10 mouse cellular contexts compared by ENCODE assay signal in genomic region chr1:23184728-23185127, GRCm38 (mm10).
DNase-seq lines count a peak whose midpoint lies in the region; ATAC-seq lines count a peak whose summit lies in the region.
"Had no signal": no experiment of that assay in that cellular context is flagged by ENCODE, and none has a peak within 500 bp of the region (broad histone marks: within the 10 kb centered on the region; RNA-seq: fewer than 3 reads in every experiment).

No protein-coding gene starts in this region.

- peak overlapping the region; percentile 15 for H3K4me3 ChIP-seq in brown adipose tissue, adult 24 weeks (ENCODE audit: insufficient read depth, low read depth, low read length)
- H3K4me3 ChIP-seq in lung, embryonic 15.5 days, result no peak overlapping the region
- H3K4me3 ChIP-seq in midbrain, embryonic 10.5 days, result no peak overlapping the region
- H3K4me3 ChIP-seq: left cerebral cortex, adult 2 months had no signal

- DNase-seq in adrenal gland, postnatal 14 days, result peak; percentile 18
- no peak for DNase-seq in adrenal gland, postnatal 36 days
- peak; percentile 12 to 16 for DNase-seq in heart, postnatal 14 days
- no peak for DNase-seq in cerebellum, postnatal 14 days
- DNase-seq in midbrain, embryonic 10.5 days (ENCODE audit: low spot score), result no peak

- H3K9me3 ChIP-seq in lung, embryonic 15.5 days, result no peaks in the 10 kb centered on the region
- no peaks in the 10 kb centered on the region for H3K9me3 ChIP-seq in midbrain, embryonic 10.5 days (replicated peaks)

- WGBS in lung, embryonic 15.5 days, result 68% methylated on average over 9 of the region's 9 CpGs
- WGBS in midbrain, embryonic 10.5 days, result 86% methylated on average over 9 of the region's 9 CpGs

- no peaks in the 10 kb centered on the region for H3K36me3 ChIP-seq in lung, embryonic 15.5 days
- H3K36me3 ChIP-seq in midbrain, embryonic 10.5 days, result no peaks in the 10 kb centered on the region

- H3K4me1 ChIP-seq in brown adipose tissue, adult 24 weeks (ENCODE audit: control insufficient read depth, insufficient read depth, insufficient read length, low read length), result peaks cover 5% of the 10 kb centered on the region; the same call in 1 of the 2 replicates
- H3K4me1 ChIP-seq in lung, embryonic 15.5 days, result peaks cover 12% of the 10 kb centered on the region
- no peaks in the 10 kb centered on the region for H3K4me1 ChIP-seq in midbrain, embryonic 10.5 days

- no peak for ATAC-seq in lung, embryonic 15.5 days (ENCODE audit: borderline replicate concordance, extremely low read depth, low FRiP score, low TSS enrichment)
- ATAC-seq in activated CD4-positive, CD25-positive, alpha-beta regulatory T cell, adult 4 months, result no peak
- ATAC-seq: inflammation-experienced regulatory T-cells, adult 6 months had no signal

- intact Hi-C loops in heart, postnatal 14 days (cut with DNase I), result loop anchor here (5.0 kb wide), 1 partner anchor 88 kb away; no protein-coding TSS in a partner anchor

- no peak overlapping the region for H3K9ac ChIP-seq in lung, embryonic 15.5 days

- H3K27me3 ChIP-seq in lung, embryonic 15.5 days, result no peaks in the 10 kb centered on the region
- H3K27me3 ChIP-seq in midbrain, embryonic 10.5 days (ENCODE audit: low read depth, poor library complexity, severe bottlenecking), result no peaks in the 10 kb centered on the region

- H3K27ac ChIP-seq in brown adipose tissue, adult 24 weeks (replicated peaks; ENCODE audit: low read depth, low read length), result peak overlapping the region; percentile 70
- H3K27ac ChIP-seq in lung, embryonic 15.5 days, result no peak overlapping the region
- no peak overlapping the region for H3K27ac ChIP-seq in midbrain, embryonic 10.5 days (replicated peaks)
- H3K27ac ChIP-seq: left cerebral cortex, adult 2 months had no signal

- peak overlapping the region; percentile 12; the same call in 1 of the 2 replicates for H3K4me2 ChIP-seq in lung, embryonic 15.5 days

Comparison
In these comparisons a context has a peak if more than half of its experiments do, and no peak if none do; other contexts are left out.
1. DNase-seq: peak in adrenal gland, postnatal 14 days (single experiment) and heart, postnatal 14 days (2 of 2); none in adrenal gland, postnatal 36 days (0 of 2), cerebellum, postnatal 14 days (0 of 2) and midbrain, embryonic 10.5 days (single experiment).